Mouse (Mus musculus) hindbrain, embryonic 10.5 days (tissue): ENCODE measurements around the gene Rbm20. TPM values are rescaled to one million over a fixed set of nuclear protein-coding genes. Genes with fewer than 3 reads are reported as not detected.

Experiments used
- DNase-seq: peaks from one replicate; pipeline ENCODE4 v3.0.0-alpha.2; 2017; ENCODE audit warnings: low spot score
- H3K27ac ChIP-seq: fragments of 300-500 bp; sonication (generic); 2 replicates; pipeline ENCODE4 v1.5.1; 2016; ENCODE audit warnings: mild to moderate bottlenecking, moderate library complexity
- H3K27me3 ChIP-seq: fragments of 300-500 bp; sonication (generic); 2 replicates; pipeline ENCODE4 v1.6.1; 2016; ENCODE audit warnings: mild to moderate bottlenecking; ENCODE audit not compliant: poor library complexity, insufficient read depth, severe bottlenecking
- H3K36me3 ChIP-seq: fragments of 300-500 bp; sonication (generic); 2 replicates; pipeline ENCODE4 v1.6.1; 2016; ENCODE audit warnings: mild to moderate bottlenecking, moderate library complexity
- H3K4me1 ChIP-seq: fragments of 300-500 bp; sonication (generic); replicated peaks from 2 replicates; pipeline ENCODE4 v1.6.1; 2016; ENCODE audit warnings: mild to moderate bottlenecking
- H3K4me3 ChIP-seq: fragments of 300-500 bp; sonication (generic); 2 replicates; pipeline ENCODE4 v1.5.1; 2016; ENCODE audit warnings: mild to moderate bottlenecking, moderate library complexity
- H3K9me3 ChIP-seq: fragments of 300-500 bp; sonication (generic); 2 replicates; pipeline ENCODE4 v1.6.1; 2016; ENCODE audit warnings: mild to moderate bottlenecking, moderate library complexity
- WGBS: fragments of 180-500 bp; shearing (Covaris S2); methylation state at CpG from one replicate; pipeline ENCODE4 v1.1.7; 2016; 5-methylcytosine and 5-hydroxymethylcytosine counted together
- polyA plus RNA-seq: library from polyadenylated mRNA; unstranded; fragments of >200 nt; fragmentation: Nextera tagmentation; extraction: Ambion mirVana; gene quantifications from 2 replicates; pipeline ENCODE4 v1.2.1, GENCODE M21; 2016

Rbm20 gene
- polyA plus RNA-seq, 1 experiment from 2014 or later, result 1.1 TPM

DNA sequence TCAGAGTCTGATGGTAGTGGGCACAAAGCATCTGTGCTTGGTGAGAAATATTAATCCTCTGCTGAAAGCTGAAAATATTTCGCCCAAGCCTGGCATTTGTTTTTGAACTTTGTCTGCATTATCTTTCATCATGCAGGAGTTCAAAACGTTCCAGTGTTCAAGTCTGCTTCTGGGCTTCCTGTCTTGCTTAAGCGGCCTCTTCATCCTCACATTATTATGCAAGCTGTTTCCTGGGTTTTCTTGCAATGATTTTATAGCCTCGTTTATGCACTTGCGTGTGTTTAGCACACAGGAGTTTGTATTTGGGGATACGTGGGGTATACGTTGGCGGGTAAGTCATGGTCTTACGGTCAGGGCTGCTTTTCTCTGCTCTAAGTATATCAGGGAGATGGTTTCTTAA is 211.2 kb downstream of the Rbm20 start:
- WGBS, result 88% methylated on average over 9 of the region's 9 CpGs
- Histone ChIP-seq H3K36me3 (no peaks in the 10 kb centered on the region), H3K27ac (no peak overlapping the region), H3K27me3 (no peaks in the 10 kb centered on the region), H3K4me3 (no peak overlapping the region), H3K4me1 (peaks cover 14% of the 10 kb centered on the region), H3K9me3 (no peaks in the 10 kb centered on the region)
- no peak for DNase-seq

DNA sequence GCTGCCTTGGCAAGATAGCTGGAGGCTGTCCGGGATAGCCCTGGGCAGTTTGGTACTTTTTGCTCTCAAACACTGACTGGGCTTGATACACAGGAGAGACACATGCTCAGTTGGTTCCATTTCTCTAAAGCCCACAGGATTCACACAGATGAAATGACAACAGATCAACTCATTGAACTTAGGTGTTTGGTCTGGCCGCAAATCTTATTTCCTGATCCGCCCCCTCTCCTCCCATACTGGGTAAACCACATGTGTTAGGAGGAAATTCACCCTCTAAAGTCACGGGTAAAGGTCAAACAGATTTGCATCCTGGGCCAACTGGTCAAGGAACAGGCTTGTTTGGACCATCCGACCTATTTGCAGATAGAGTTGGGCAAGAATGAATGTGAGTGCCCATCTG is 212.4 kb downstream of the Rbm20 start:
- Histone ChIP-seq H3K27ac (no peak overlapping the region), H3K27me3 (no peaks in the 10 kb centered on the region)

DNA sequence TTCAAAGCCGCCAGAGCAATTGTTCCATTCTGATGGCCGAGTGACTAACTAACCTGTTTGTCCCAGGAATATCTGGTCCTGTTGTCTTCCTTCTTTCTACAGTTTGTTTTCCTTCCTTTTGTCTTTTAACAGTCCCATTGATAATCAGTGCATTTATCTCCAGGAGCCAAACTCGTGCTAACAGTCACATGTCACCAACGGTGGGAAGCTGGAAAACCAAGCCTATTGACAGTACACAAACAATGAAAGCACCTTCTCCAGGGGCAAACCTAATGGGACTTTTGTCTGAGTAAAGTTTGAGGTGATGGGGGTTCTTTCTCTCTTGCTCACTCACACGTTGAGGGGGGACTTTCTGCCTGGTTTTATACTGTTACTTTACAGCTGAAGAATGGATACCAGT is 213.2 kb downstream of the Rbm20 start:
- Histone ChIP-seq H3K9me3 (no peaks in the 10 kb centered on the region), H3K4me3 (no peak overlapping the region), H3K36me3 (no peaks in the 10 kb centered on the region), H3K4me1 (peaks cover 14% of the 10 kb centered on the region), H3K27me3 (no peaks in the 10 kb centered on the region), H3K27ac (no peak overlapping the region)
- 51% methylated on average over 5 of the region's 5 CpGs for WGBS
- DNase-seq, result no peak

More for the DNA sequence above, 212.4 kb downstream of the Rbm20 start:
- peaks cover 14% of the 10 kb centered on the region for H3K4me1 ChIP-seq
- WGBS, result 84% methylated on average over 5 of the region's 5 CpGs
- no peak for DNase-seq
- H3K4me3 ChIP-seq, result no peak overlapping the region
- H3K9me3 ChIP-seq, result no peaks in the 10 kb centered on the region
- no peaks in the 10 kb centered on the region for H3K36me3 ChIP-seq

DNA sequence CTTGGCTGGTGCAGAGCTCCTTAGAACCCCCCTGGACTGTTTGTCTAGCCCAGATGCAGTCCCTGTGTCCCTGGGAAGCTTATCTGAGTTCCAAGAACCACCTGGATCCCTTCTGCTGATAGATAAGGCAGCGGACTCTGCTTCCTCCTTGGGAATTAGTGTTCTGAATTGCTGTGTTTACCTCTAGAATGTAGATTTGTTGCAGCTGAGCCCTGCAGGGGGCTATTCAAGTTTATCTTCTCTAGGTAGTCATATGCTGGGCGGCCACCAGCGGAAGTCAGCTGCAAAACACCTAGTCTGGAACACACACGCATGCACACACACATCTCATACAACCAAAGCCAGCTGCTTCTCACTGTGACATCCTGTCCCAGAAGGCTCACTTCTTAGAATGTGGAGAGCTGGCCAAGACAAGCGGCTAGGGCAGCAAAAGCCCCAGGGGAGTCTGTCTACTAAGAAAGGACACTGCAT is 213.7 kb downstream of the Rbm20 start:
- no peak overlapping the region for H3K4me3 ChIP-seq
- no peaks in the 10 kb centered on the region for H3K9me3 ChIP-seq
- no peaks in the 10 kb centered on the region for H3K36me3 ChIP-seq
- H3K27me3 ChIP-seq, result no peaks in the 10 kb centered on the region
- no peak overlapping the region for H3K27ac ChIP-seq
- peaks cover 9% of the 10 kb centered on the region; the same call in 1 of the 2 replicates for H3K4me1 ChIP-seq
- 68% methylated on average over 5 of the region's 5 CpGs for WGBS
- no peak for DNase-seq

DNA sequence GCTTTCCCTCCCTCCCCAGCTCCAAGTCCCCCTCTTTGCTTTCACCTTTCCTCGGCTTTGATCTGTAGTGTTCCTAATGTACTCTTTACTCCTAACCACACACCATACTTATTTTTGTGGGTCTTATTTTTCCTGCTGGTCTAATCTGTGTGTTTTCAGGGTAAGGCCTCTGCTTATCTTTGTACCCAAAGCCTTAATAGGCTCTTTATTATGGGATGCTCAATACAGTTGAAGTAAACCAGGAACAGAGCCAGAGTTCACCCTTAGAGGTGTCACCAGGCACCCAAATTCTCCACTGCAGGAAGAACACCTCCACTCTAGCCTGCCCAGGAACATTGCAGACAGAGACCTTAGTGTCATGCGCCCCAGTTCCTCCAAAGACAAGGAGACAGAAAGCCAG is 214.5 kb downstream of the Rbm20 start:
- Histone ChIP-seq H3K36me3 (no peaks in the 10 kb centered on the region), H3K9me3 (no peaks in the 10 kb centered on the region), H3K27me3 (no peaks in the 10 kb centered on the region), H3K27ac (no peak overlapping the region), H3K4me3 (no peak overlapping the region), H3K4me1 (peaks cover 9% of the 10 kb centered on the region; the same call in 1 of the 2 replicates)
- no peak for DNase-seq
- WGBS, result 86% methylated on average over 2 of the region's 2 CpGs

DNA sequence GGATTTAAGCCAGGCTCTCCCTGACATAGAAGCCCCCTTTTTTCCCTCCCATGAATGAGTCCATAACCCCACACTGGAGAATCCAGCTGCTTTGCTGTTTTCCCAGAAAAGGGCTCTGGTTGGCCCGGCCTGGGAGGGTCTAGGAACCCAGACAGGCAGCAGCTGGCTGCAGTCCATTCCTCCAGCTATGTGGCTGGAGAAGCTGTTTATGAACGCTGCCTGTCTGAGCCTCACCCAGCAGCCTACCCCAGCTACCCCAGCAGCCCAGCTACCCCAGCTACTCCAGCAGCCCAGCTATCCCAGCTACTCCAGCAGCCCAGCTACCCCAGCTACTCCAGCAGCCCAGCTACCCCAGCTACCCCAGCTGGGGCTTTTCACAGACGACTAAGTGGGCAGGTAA is 215.0 kb downstream of the Rbm20 start, which contains the start of gene Pdcd4:
Pdcd4 (plus strand) TSS at position 171 of the 400 bp plus-strand sequence.
- H3K27ac ChIP-seq, result 0 out of 2 replicates have a peak within 1 kb of the TSS, but pooled peaks have one; percentile 5
- no peak within 1 kb of the TSS for H3K4me3 ChIP-seq
- no peak for DNase-seq

DNA sequence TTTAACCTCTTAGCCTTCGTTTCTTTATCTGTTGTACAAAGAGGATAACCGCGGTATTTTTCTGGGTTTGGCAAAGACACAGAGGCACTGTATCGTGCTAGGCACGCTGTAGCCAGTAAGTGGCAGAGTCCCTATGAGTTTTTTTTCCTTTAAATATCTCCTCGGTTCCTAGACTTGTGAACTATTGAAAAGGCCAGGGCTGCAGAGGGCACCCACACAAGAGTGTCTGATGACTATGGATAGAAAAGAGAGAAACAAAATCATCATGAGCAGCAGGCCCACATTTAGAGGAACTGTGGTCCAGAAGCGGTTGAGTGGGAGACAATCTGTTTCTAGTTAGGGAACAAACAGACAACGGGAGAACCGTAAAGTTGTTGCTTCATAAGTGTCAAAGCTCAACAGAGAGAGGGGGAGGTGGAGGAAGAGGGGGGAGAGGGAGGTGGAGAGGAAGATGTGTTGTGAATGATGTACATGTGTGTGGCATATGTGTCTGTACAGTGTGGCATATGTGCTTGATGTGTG is 215.8 kb downstream of the Rbm20 start:
- Histone ChIP-seq H3K9me3 (no peaks in the 10 kb centered on the region), H3K27ac (no peak overlapping the region), H3K4me3 (no peak overlapping the region), H3K27me3 (no peaks in the 10 kb centered on the region), H3K4me1 (peaks cover 9% of the 10 kb centered on the region; the same call in 1 of the 2 replicates), H3K36me3 (no peaks in the 10 kb centered on the region)
- WGBS, result 75% methylated on average over 9 of the region's 9 CpGs
- DNase-seq, result no peak

More for the DNA sequence above, 215.0 kb downstream of the Rbm20 start, which contains the start of gene Pdcd4:
- Histone ChIP-seq H3K27me3 (no peaks in the 10 kb centered on the region), H3K36me3 (no peaks in the 10 kb centered on the region), H3K4me1 (peaks cover 9% of the 10 kb centered on the region; the same call in 1 of the 2 replicates), H3K9me3 (no peaks in the 10 kb centered on the region)
- WGBS, result 71% methylated on average over 3 of the region's 3 CpGs

DNA sequence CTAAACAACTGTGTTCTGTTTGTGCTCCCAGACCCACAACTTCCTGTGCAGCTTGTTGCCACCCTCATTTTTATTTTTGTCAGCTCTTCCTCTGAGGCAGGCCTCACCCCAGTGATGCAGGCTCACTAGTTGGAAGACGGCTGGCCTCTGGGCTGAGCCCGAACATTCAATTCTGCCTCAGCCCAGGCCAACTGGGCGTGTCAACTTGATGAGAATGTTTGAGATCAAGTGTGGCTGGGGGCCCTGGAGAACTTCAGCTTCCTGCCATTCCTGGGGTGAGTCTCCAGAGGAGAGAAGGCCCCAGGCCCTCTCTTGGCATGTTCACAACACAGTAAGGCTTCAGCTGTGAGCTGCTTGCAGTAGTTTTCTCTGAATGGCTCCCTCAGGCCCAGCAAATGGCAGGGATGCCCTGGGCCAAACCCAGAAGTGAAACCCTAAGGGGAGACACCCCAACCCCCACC is 216.6 kb downstream of the Rbm20 start:
- no peak overlapping the region for H3K27ac ChIP-seq
- no peak overlapping the region for H3K4me3 ChIP-seq
- no peak for DNase-seq
- no peaks in the 10 kb centered on the region for H3K9me3 ChIP-seq
- 81% methylated on average over 3 of the region's 3 CpGs for WGBS
- H3K4me1 ChIP-seq, result peaks cover 9% of the 10 kb centered on the region; the same call in 1 of the 2 replicates
- no peaks in the 10 kb centered on the region for H3K27me3 ChIP-seq
- H3K36me3 ChIP-seq, result no peaks in the 10 kb centered on the region

DNA sequence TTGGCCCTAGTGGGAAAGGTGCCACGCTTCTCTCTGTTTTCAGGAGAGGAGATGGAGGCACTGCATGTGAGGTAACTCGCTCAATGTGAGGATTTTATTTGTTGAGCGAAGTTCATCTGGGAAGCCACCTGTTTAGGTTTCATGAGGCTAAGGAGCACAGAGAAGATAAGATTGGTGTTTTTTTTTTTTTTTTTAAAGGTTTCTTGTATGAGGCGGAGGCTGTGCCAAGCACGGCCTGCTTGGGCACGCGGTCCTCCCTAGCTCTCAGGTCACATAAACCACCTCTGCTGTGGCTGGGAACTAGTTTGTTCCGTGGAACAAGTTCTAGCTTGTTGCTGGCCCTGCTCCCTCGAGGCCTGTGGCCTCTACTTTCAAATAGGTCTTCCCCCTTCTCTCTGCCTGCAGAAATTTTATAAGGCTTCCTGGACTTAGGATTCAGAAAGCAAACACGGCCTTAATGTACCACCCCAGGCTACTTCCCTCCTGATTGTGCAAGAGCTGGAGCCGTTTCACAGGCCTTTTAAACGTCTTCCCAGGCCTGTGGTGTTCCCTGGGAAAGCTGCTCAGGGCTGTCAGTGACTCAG is 217.5 kb downstream of the Rbm20 start:
- H3K27ac ChIP-seq, result no peak overlapping the region
- H3K4me3 ChIP-seq, result no peak overlapping the region
- no peaks in the 10 kb centered on the region for H3K9me3 ChIP-seq
- peaks cover 9% of the 10 kb centered on the region; the same call in 1 of the 2 replicates for H3K4me1 ChIP-seq
- DNase-seq, result no peak
- WGBS, result 82% methylated on average over 12 of the region's 12 CpGs
- H3K27me3 ChIP-seq, result no peaks in the 10 kb centered on the region
- H3K36me3 ChIP-seq, result no peaks in the 10 kb centered on the region

DNA sequence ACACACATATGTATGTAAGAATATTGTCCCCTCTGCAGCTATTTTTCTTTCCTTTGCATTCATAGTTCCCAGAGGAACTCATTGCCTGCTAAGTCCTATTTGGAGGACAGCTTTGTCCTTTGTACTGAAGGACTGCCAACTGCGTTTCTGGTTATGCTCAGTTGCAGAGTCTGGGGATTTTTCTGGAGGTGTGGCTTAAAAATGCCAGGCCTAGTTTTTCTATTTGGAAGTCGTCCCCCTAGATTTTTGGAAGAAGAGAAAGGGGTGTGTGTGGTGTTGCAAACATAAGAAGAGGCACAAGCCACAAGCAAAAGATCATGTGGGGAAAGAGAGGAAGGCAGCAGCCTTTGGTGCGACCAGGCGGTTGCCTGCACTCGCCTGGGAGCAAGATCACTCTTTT is 220.9 kb downstream of the Rbm20 start:
- Histone ChIP-seq H3K27me3 (no peaks in the 10 kb centered on the region), H3K36me3 (no peaks in the 10 kb centered on the region), H3K4me3 (no peak overlapping the region), H3K4me1 (peaks cover 13% of the 10 kb centered on the region), H3K9me3 (no peaks in the 10 kb centered on the region), H3K27ac (no peak overlapping the region)
- no peak for DNase-seq
- WGBS, result 76% methylated on average over 5 of the region's 5 CpGs

DNA sequence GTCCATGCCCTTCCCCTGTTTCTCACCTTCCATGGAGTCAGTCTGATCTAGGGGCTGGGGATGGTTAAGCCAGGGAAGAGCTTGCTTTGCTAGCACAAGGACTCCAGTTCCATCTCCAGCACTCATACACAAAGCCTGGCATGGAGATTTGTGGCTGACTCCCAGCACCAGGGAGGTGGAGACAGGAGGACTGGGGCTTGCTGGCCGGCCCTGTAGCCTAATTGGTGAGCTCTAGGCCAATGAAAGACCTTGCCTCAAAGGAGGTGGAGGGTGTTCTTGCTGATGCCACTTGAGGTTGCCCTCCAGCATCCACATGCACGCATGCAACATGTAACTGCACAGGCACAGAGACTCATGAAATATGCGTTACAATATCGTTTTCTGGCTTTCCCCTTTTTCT is 221.4 kb downstream of the Rbm20 start:
- no peak overlapping the region for H3K4me3 ChIP-seq

DNA sequence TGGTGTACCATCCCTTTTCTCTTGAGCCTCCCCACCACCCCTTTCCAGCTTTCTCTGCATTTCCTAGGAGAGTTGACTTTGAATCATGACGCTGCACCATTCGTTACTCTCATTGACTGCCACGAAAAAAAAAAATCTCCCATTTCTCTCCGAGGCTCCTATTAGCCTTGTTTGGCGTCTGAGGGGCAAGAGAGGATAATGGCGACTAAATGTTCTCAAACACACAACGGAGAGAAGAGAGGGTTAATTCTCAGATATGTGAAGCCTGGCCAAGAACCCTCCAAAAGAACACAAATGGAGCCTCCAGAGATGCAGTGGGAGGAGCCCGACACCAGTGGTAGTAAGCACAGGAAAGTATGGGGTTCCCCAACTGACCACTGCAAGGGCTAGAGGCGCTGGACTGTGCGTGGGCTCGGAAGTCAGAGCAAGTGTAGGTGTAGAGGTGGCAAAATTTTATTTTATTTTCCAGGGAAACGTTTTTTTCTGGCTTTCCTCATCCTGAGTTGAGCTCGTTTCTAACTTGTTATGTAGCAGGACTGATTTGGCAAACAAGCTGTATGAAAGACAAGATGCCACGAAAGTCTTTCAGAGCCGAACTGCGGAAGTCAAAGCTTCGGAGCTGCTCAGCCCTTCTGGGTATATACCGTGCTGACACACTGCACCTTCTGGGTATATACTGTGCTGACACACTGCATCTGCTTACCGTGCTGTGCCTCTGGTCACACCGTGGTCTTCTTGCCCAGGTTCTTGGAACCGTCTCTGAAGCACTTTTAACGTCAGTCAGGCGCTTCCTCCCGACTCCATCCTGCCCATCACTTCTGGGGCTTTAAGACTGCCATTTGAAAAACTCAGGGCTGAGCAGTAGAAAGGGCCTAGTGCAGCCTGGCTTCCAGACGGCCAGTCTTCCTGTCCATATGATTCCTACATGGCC is 222.1 kb downstream of the Rbm20 start:
- 86% methylated on average over 25 of the region's 25 CpGs for WGBS
- no peaks in the 10 kb centered on the region for H3K9me3 ChIP-seq

More for the DNA sequence above, 221.4 kb downstream of the Rbm20 start:
- WGBS, result 79% methylated on average over 4 of the region's 4 CpGs
- no peak for DNase-seq
- H3K9me3 ChIP-seq, result no peaks in the 10 kb centered on the region
- no peaks in the 10 kb centered on the region for H3K36me3 ChIP-seq
- H3K27me3 ChIP-seq, result no peaks in the 10 kb centered on the region
- H3K27ac ChIP-seq, result no peak overlapping the region
- peaks cover 13% of the 10 kb centered on the region for H3K4me1 ChIP-seq

More for the DNA sequence above, 222.1 kb downstream of the Rbm20 start:
- Histone ChIP-seq H3K4me1 (peaks cover 18% of the 10 kb centered on the region), H3K27me3 (no peaks in the 10 kb centered on the region), H3K36me3 (no peaks in the 10 kb centered on the region), H3K27ac (no peak overlapping the region), H3K4me3 (no peak overlapping the region)
- DNase-seq, result no peak
